Mouse (Mus musculus) cerebellum, postnatal 10 days (tissue): ENCODE measurements around the gene Golt1b.
"Not testable (repeated sequence)": the region's sequence is repeated elsewhere in the genome, so short reads cannot be mapped to it uniquely, and the experiment has no call there.

Source experiments
- DNase-seq, 2 experiments: peaks; one replicate each; pipeline ENCODE4 v3.0.0; 2021; ENCODE audit warnings: mixed read lengths in 2 of 2

The Golt1b gene

DNA sequence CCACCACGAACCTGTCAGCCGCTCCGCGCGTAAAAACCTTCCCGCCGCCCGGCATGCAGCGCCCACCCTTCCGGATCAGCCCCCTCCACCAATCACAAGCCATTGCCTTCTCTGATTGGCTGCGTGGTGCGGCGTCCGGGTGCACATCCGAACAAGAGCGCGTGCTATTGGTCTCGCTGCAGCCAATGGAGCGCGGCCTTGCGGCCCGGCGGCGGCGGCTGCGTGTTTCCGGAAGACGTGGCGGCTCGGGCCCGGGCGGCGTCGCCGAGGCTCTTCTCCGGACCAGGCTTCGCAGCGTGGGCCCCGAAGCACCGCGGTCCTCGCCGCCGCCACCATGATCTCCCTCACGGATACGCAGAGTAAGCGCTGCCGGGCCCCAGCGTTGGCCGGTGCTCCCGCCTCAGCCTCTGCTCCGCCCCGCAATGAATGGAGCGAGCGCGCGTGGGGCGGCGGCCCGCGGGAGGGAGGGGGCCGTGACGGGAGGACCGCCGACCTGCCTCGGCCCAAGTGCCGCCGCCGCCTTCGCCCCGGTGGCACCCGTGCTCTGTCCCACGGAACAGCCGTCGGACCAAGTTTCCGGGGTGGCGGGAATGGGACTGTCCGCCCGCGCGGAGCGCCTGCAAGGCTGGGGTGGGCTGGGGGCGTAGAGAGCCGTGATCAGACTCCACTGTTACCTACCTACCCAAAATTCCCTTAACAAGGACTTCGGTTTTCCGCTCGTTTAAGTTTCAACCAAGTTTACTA lies at the start of gene Golt1b, which contains the start of gene Recql:
Gene Golt1b (plus strand): TSS at position 211 of the 744 bp plus-strand sequence.
Gene Recql (minus strand): TSS at position 77 of the 744 bp plus-strand sequence.
- peak; percentile 99 for DNase-seq

DNA sequence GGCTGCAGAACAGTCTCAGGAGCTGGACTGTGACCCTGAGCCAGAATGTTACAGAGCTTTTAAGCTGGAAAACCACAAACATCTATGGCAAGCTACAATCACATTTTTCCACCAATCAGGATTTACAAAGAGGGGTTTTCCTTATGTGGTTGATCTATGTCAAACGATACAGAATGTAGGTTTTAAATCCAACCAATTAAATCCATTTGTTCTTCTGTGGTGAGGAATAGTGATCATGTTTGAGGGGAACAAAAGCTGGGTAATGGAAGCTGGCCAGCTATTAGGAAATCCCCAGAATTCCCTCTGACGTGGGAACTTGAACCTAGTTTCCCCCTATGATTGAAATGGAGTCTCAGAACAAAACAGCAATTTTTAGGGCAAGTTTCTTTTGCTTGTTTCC lies 48.1 kb upstream of the Golt1b start:
- no peak for DNase-seq

DNA sequence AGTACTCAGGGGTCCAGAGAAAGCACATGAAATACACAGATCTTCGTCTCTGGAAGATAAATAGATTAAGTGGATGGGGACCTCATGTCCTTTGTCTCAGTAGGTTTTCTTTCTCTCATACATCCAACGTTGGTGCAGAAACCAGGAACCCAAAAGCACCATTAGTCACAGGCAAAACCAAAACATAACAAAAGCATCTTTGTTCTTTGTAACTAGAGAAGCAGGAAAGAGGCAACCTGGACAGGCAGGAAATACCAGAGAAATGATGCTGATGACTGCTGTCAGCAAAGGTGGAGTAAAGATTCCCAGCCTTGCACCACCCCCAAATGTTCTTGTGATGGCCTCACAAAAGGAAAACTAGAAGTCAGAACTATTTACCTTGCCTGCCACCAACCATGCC lies 47.4 kb upstream of the Golt1b start:
- no peak for DNase-seq

DNA sequence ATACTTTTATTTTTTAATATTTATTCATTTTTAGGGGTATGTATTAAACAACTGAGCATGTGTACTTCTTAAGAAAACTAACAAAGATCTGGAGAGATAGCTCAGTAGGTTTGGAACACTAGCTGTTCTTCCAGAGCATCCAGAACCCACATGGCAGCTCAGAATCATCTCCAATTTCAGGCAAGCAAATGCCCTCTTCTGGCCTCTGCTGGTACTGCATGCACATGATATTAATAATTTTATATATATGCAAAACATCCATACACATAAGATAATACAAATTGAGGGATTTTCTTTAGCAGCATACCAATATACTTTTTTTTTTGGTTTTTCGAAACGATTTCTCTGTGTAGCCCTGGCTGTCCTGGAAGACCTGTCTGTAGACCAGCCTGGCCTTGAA lies 43.5 kb upstream of the Golt1b start:
- DNase-seq, result peak; percentile 71 to 77

DNA sequence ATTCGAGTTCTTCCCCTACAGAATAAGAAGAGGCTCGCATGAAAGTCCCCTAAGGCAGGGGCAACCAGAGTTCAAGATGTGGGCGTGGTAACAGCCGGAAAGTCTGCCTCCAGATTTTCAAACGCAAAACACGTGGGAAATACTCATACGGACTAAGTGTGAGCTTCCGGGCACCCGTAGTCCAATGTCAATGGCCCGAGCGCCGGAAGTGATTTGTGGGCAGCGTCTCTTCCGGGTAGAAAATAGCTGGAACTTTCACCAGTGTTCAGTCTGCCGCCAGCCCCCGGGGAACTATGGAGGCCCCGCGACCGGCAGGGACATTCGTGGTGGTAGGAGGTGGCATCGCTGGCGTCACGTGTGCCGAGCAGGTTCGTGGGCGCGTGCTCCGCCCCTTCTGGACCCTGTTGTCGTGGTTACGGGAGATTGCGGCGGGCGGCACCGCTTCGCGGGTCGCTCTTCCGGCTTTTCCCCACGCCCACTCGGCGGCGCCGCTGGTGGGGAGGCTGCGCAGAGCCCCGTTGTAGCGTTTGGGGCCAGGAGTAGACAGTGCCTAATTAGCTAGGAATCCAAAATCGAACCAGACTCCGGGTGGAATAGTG lies 41.5 kb upstream of the Golt1b start, which contains the start of gene Pyroxd1:
Gene Pyroxd1 (plus strand): TSS at position 215 of the 599 bp plus-strand sequence.
- peak; percentile 87 to 89 for DNase-seq

DNA sequence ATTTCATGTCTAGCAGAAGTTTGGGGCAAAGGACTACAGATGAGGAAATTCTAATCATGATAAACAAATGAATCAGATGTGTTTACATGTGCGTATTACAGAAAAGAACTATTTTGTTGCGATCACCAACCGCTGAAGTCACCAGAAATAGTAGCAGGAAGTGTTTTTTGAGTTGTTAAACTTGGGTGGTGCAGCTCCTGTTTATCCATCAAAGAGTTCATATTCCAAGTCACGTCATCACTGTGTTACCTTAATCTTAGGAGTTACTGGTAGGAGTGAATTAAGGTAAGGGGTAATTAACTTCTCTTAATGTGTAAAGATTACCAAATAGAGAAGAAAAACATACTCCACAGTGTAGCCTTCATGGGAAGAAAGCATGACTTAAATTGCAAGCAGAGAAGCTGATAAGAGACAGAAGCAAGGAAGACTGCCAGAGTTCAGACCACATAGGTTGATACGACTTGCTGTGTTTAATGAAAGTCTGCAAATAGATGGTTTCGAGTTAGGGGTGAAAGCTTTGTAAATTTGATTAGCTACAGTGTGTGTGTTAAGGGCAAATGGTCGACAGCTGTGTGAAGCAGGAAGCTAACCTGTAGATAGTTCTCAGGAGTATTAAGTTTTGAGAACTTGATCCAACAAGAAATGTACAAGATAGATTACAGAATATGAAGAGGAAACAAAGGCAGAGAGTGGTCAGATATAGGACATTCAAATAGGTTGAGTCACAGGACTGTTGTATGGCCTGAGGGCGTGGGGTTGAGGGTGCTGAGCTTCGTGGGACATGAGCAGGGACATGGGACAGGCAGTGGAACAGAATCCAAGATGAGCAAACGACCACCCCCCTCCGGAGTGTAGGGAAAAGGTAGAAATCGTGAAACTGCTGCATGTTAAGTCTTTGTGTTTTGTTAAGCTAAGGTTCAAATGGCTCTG lies 40.6 kb upstream of the Golt1b start:
- no peak for DNase-seq

DNA sequence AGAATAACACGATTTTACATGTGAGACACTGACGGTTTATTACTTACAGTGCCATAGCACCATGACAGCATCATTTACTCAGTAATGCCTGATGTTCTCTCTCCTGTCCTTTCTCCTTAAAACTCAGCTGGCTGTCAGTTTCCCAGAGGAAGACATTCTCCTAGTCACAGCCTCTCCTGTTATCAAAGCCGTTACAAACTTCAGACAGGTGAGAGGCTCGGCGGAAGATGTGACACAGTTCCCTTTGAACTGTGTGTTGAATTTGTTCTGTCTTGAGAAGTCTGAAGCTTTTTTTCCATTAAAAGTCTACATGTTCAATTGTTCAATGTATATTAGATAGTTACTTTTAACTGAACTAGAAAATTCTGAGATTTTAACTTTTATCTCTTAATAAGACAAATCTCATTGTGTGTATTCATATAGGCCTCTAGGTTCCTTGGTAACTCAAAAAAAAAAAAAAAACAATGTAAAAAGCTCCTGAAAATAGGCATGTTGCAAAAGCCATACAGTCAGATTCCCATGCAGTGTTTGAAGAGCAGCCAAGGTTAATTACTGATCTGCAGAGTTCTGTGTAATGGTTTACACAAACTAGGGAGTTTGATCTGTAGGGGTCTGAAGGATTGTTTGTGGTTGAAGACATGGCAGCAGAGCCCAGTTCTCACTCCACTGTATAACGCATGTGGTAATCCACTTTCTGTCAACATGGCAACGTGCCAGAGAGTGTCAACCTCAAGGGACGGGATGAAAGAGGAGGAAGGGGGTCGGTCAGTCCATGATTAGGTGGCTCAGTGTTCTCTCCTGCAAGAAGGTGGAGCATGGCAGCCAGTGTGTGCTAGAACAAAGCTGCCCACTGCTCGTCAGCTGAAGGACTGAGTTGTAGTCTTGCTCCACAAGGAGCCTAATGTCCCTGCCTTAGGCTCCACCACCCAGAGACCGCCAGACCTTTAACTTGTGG lies 39.3 kb upstream of the Golt1b start:
- peak; percentile 14 to 19 for DNase-seq

DNA sequence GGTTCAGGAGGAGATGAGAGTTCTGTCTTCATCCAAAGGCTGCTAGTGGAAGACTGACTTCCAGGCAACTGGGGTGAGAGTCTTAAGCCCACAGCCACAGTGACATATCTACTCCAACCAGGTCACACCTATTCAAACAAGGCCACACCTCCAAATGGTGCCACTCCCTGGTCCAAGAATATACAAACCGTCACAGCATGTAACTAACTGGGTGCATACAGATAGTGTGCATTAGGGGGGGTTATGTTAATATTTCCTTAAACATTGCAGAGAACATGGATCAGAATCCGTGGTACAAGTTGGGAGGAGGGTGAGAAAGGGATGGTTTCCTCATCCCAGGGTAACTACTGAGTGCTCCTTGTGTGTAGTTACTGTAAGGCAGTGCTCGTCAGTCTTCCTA lies 34.9 kb upstream of the Golt1b start:
- not testable (repeated sequence) for DNase-seq

DNA sequence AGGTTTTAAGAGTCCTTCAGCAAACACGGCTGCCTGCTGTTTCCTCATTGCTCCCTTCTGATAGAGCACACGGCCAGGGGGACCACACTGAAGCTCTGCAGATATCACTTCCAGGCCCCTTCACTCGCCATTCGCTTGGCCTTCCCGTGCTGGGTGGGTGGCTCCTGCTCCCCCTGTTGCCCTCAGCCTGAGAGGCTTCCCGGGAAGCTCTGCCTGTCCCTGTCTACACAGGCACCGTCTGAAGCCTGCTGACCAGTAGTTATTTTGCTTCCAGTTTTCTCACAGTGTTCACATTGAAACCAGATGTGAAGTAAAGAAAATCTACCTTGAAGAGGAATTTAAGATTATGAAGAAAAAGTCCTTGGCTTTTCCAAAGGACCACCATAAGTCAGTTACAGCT lies 29.9 kb upstream of the Golt1b start:
- DNase-seq, result no peak

DNA sequence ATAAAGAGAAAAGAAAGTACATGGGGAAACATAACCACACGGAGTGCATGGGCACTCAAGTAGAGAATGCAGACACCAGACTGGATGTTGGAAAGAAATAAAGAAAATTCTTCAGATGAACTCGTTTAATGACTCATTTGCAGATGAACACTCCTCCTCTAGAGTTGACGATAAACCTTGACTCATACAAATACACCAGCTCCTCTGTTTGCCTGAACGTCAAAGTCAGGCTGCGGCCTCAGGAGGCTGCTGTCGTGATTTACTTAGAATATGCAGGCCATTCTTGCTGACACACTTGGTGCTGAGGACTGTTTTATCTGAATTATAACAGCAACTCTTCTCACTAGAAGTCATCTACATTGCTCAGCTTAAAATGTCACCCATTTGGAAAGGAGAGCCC lies 25.0 kb upstream of the Golt1b start:
- DNase-seq, result no peak

DNA sequence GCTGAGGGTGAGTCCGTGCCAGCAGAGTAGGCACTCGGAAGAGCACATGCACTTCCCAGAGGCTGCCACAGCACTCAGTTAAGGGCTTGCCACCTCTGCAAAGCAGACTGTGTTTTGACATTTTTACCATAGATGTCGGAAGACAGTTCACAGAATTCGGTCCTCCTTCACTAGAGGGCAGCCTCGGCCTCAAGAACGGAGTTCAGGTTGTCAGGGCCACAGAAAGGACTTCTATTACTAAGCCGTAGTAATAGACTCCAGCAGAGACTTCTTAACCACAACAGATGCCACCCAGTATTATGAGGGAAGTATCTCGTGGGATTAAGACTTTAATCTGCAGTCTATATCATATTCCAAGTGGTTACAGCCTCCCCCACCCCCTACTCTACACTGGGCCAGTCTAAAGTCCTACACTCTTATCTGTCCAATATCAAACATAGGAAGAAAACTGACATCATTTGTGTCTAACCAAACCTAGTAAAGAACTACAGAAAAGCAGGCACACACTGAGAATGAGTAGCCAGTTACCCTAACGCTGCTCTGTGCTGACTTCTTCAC lies 23.9 kb upstream of the Golt1b start:
- peak in 1 of 2 experiments; percentile 17 for DNase-seq

DNA sequence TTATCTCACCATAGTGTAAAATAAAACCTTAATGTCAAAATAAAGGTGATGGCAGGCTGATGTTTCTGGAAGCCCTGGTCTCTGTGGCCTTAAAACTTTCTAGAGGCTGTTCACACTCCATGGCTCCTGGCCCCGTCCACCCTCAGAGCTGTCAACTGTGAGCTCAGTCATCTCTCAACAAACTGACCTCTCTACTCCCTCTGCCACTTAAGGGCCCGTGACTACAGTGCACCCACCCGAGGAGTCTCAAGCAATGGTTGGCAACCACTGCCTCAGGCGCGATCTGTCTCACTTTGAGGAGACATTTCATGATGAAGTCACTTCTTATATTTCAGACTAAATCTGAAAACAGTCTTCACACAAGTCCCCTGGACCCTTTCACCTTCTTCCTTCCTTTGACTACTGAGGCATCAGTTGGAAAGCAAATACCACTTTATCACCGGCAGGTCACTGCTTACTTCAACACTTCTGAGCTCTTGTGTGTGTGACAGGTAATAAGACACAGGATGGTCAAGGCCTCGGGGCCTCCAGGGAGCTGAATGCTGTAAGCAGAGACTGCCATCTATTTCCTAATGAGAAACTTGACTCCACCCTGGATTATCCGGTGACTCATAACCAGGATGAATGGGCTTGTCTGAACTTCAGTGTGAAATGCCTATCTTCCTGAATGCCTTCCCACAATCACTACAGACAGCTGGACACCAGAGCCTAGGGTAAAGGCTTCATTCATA lies 21.1 kb upstream of the Golt1b start:
- DNase-seq, result no peak

DNA sequence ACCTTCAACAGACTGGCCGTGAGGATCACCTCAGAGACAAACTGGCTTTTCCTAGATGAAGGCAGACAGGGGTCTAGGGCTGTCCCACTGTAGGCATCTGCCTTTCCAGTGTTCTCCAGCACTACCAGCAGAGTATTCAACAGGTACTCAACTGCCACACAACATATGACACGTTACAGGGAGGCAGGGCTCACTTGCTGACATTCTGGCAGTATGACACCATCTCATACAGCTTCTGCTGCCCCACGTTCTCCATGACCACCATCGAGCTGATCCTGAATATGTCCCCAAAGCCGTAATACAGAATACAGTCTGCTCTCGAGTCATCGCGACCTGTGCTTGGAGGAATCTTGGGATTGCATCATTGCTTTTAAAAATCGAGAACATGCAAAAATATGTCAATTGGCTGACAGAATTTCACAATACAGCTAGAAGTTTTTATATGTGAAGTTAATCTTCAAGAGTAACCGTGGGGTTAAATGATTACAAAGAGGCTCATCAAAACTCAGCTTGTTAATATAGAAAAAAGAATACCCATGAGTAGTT lies 20.5 kb upstream of the Golt1b start:
- DNase-seq, result no peak

DNA sequence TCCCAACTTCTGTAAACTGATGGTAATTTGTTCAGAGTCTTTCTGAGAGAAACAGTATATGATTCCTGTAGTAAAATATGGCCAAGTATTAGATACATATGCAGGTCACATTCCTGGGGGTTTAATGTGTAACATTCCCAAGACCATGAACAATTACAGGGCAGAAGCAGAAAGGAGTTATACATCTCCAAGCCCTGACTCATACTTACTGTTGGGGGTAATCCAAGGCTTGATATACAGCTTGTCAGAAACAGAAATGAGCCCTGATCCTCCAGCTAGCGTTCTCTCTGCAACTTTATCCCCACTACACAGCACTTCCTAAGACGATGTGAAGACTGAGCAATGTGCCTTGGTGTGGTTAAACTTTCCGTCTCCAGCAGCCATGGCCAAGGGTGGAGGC lies 19.5 kb upstream of the Golt1b start:
- no peak for DNase-seq

DNA sequence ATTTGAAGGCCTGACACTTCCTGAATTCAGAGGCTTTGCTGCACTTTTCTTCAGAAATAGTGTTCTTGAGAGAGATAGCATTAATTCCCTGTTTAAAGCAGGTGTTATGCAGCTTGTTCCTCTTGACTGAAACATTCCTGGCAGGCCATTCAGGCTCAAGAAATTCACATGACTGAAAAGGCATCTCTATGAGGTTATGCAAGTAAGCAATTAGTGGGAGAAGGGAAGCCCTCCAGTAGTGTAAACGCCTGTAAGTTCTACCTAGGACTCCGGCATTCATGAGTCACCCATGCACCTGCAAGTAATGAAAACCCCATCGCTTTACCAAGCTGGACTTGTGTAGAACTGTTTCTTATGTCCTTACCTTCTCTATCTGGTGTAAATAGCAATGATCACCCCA lies 17.5 kb upstream of the Golt1b start:
- no peak for DNase-seq

DNA sequence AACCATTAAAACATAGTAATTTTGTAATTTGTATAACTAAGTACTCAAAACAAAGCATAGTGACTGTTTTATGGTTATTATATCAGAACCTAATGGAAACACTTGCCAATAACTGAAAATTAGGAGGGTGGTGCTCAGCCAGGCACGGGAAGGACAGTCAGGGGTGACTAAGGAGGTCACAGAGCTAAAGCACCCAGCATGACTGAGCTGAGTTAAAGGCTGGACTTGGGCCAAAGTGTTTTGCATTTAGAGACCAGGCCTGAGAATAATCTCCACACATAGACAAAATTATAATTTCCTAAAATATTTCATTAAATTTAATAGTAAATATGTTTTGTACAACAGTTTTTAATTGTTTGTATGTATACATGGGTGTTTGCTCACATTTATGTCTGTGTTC lies 9.9 kb upstream of the Golt1b start:
- no peak for DNase-seq

DNA sequence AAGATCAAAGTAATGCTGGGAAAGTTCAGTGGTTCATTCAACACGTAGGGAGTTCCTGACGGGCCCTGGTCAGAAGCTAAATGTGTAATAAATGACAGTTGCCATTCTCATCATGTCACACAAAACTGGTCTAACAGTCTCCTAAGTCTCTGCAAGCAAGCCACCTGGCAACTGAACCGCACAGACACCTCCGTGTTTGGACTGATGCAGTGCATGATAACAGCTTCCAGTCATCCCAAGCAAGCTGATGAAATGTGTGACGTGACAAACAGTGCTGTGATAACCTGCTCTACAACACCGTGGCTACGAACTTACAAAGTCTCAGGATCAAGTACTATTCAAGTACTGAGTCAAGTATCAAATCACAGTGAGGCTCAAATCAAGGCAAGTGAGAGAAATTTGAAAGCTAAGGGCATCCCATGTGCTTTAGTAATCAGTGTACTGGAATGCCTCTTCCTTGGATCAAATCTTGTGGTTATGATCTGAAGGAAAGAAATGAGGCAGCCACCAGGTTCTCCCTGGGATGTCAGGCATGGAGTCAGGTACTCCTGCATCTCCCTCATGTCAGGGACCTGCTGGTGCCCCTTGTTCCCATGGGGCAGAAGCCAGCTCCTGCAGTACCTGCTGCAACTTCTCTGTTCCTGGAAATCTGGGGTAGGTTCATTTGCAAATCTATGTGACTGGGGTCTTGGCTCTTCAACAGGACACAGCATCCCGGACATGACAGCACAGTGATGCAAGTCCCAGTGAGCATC lies 8.3 kb upstream of the Golt1b start:
- DNase-seq, result no peak

DNA sequence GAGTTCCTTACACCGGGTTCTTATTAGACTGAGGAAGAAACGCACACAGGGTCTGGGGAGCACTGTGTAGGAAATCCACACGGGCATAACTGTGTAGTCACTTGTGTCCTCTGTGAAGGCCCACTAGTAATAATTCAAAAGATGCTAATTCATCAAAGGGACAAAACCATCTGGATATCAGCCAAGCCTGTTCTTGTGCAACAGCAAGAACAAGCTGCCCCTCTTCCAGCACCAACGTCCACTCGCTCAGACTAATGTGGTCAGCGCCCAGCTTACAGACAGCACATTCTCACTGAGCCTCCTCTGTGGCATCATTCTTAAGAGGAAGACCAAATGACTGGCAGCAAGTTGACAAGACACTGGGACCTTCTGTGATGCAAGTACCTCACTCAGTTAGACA lies 7.1 kb upstream of the Golt1b start:
- no peak for DNase-seq

DNA sequence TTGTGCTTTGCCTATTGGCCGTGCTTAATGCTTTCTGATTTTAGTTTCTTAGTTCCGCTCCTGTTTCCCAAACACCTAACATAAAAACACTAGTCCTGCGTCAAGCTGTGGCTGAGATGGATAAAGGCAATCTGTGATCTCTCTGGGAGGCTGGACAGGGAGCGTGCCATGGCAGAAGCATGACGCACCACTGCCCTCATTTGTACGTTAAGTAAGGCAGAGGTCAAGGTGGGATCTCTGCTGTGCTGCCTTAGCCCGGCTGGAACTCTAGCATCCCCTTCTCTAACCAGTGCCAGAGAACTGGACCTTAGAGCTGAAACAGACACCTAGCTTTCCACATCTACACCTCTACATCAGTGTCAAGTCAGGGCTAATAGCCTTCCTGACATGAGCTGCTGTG lies 5.4 kb upstream of the Golt1b start:
- no peak for DNase-seq

DNA sequence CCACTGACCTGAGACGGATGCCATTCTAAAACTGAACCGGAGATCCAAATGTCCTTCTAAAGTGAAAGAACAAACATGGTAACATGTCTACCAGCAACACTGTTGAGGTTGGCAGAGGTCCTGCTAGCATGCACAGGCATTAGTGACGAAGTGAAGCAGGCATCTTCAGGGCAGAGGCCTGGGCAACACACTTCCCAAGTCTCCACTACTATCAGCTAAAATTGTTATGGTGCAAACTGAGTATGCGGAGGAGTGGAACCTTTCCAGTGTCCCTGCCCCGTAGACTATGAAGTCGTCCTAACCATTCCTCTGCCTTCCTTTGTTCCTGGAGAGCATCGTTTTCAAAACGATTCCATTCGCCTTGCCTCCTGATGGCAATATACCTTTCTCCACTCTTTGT lies 2.5 kb upstream of the Golt1b start:
- no peak for DNase-seq
